Mouse (Mus musculus) CH12.LX (cell line): ENCODE data around the gene Ebf3.

Experiments
- CTCF ChIP-seq, 2 experiments: IDR thresholded peaks in 1 of 2; conservative IDR thresholded peaks in 1 of 2; 2 replicates each; pipeline ENCODE4 v1.5.1; 2011 to 2012; ENCODE audit warnings: low read depth in 2 of 2, low read length in 2 of 2, improper control_type of control experiment in 1 of 2, inconsistent platforms in 1 of 2, mild to moderate bottlenecking in 1 of 2, moderate library complexity in 1 of 2
- E2F4 ChIP-seq: IDR thresholded peaks from 2 replicates; pipeline ENCODE4 v1.6.1; 2011; ENCODE audit warnings: low read depth, low read length, improper control_type of control experiment; ENCODE audit not compliant: insufficient replicate concordance
- USF1 ChIP-seq: IDR thresholded peaks from 2 replicates; pipeline ENCODE4 v1.6.1; 2014; ENCODE audit warnings: low read depth, mild to moderate bottlenecking, inconsistent platforms, low read length, improper control_type of control experiment
- USF2 ChIP-seq: conservative IDR thresholded peaks from 2 replicates; pipeline ENCODE4 v1.6.1; 2011; ENCODE audit warnings: low read depth, low read length, improper control_type of control experiment

DNA sequence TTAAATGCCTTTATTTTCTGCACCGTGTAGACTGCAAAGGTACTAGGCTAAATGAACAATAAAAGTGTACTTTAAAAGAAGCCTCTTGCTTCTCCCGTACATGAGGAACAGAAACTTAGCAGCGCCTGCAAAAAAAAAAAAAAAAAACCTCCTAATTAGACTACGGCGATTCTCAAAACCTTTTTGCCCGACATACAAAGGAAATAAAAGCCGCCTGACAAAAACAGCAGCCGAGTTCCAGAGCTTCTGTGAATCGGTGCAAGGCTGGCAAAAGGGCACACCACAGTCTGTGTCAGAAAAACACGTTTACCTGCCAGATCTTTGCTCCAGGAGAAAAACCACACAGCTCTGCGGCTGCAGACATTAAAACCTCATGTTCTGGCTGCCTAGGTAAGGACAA lies 3.4 kb downstream of the Ebf3 start:
- no peak for TF ChIP-seq USF1
- no peak for TF ChIP-seq CTCF (conservative IDR thresholded peaks at IDR 0.05 in 1 of 2, IDR thresholded peaks at IDR 0.05 in 1 of 2; ENCODE audit: low read depth in 2 of 2, low read length in 2 of 2)
- no peak for TF ChIP-seq USF2
- no peak for TF ChIP-seq E2F4
